Mouse (Mus musculus): ENCODE results near the gene Slc9a8. TPM values are rescaled to one million over a fixed set of nuclear protein-coding genes. Genes with fewer than 3 reads are reported as not detected.

The Slc9a8 gene
- polyA plus RNA-seq, 1 experiment from 2014 or later: 23.3 TPM

GRCm38 (mm10) chr2:167417694-167418093, 3.8 kb upstream of the Slc9a8 start:
- 0 out of 2 replicates have a peak, but pooled peaks cover 3% of the 10 kb centered on the region for H3K9me3 ChIP-seq
- H3K4me2 ChIP-seq (replicated peaks): no peak overlapping the region
- no peak overlapping the region for H3K4me3 ChIP-seq
- no peak overlapping the region for H3K27ac ChIP-seq
- ATAC-seq (ENCODE audit: insufficient number of reproducible peaks, insufficient read depth, low FRiP score, low TSS enrichment): no peak
- no peak overlapping the region for H3K9ac ChIP-seq
- H3K27me3 ChIP-seq: no peaks in the 10 kb centered on the region
- H3K36me3 ChIP-seq: no peaks in the 10 kb centered on the region
- WGBS: 37% methylated on average over 4 of the region's 4 CpGs
- H3K4me1 ChIP-seq: peaks cover 11% of the 10 kb centered on the region

GRCm38 (mm10) chr2:167419204-167419603, 2.3 kb upstream of the Slc9a8 start:
- ATAC-seq (ENCODE audit: insufficient number of reproducible peaks, insufficient read depth, low FRiP score, low TSS enrichment): no peak
- H3K4me1 ChIP-seq: peaks cover 12% of the 10 kb centered on the region
- no peak overlapping the region for H3K4me3 ChIP-seq
- H3K36me3 ChIP-seq: peaks cover 2% of the 10 kb centered on the region
- H3K9ac ChIP-seq: no peak overlapping the region
- no peaks in the 10 kb centered on the region for H3K27me3 ChIP-seq
- H3K4me2 ChIP-seq (replicated peaks): no peak overlapping the region
- H3K27ac ChIP-seq: no peak overlapping the region
- 0 out of 2 replicates have a peak, but pooled peaks cover 3% of the 10 kb centered on the region for H3K9me3 ChIP-seq
- 27% methylated on average over 1 of the region's 1 CpGs for WGBS

GRCm38 (mm10) chr2:167420811-167421241, 686 bp upstream of the Slc9a8 start:
- H3K9me3 ChIP-seq: no peaks in the 10 kb centered on the region
- H3K36me3 ChIP-seq: peaks cover 18% of the 10 kb centered on the region
- H3K4me2 ChIP-seq (replicated peaks): peak overlapping the region; percentile 82
- H3K27me3 ChIP-seq: no peaks in the 10 kb centered on the region
- peak overlapping the region; percentile 88 for H3K9ac ChIP-seq
- no peak for ATAC-seq (ENCODE audit: insufficient number of reproducible peaks, insufficient read depth, low FRiP score, low TSS enrichment)
- H3K4me1 ChIP-seq: peaks cover 12% of the 10 kb centered on the region
- H3K27ac ChIP-seq: peak overlapping the region; percentile 98
- peak overlapping the region; percentile 85 for H3K4me3 ChIP-seq
- WGBS: 31% methylated on average over 10 of the region's 10 CpGs

DNA sequence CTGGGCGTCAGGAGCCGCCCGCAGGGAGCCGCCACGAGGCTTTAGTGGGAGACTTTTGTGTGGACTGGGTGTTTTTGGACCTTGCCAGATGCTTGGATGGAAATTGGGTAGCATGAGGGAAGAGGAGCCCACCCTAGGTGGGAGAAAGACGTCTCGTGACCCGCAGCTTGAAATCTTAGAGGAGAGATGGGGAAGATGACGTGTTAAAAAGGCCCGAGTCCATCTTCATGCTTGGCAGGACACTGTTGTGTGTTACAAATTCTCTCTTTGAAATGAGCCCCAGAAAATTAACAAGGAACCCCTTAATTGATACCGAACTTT, 598 bp downstream of the Slc9a8 start:
- peak overlapping the region; percentile 85 for H3K4me3 ChIP-seq
- H3K27me3 ChIP-seq: no peaks in the 10 kb centered on the region
- ATAC-seq (ENCODE audit: insufficient number of reproducible peaks, insufficient read depth, low FRiP score, low TSS enrichment): no peak
- no peaks in the 10 kb centered on the region for H3K9me3 ChIP-seq
- peak overlapping the region; percentile 98 for H3K27ac ChIP-seq
- peak overlapping the region; percentile 88 for H3K9ac ChIP-seq
- 4% methylated on average over 11 of the region's 11 CpGs for WGBS
- H3K4me1 ChIP-seq: peaks cover 12% of the 10 kb centered on the region
- peak overlapping the region; percentile 82 for H3K4me2 ChIP-seq (replicated peaks)
- H3K36me3 ChIP-seq: peaks cover 30% of the 10 kb centered on the region

- no peak for ATAC-seq (ENCODE audit: insufficient number of reproducible peaks, insufficient read depth, low FRiP score, low TSS enrichment)
- H3K4me2 ChIP-seq (replicated peaks): 0 out of 2 replicates have a peak overlapping the region, but pooled peaks have one; percentile 82
- no peak overlapping the region for H3K4me3 ChIP-seq
- no peaks in the 10 kb centered on the region for H3K27me3 ChIP-seq
- no peak overlapping the region for H3K27ac ChIP-seq
- 87% methylated on average over 5 of the region's 5 CpGs for WGBS
- no peaks in the 10 kb centered on the region for H3K9me3 ChIP-seq
- H3K36me3 ChIP-seq: peaks cover 38% of the 10 kb centered on the region
- H3K9ac ChIP-seq: no peak overlapping the region; the same call in 1 of the 2 replicates
- H3K4me1 ChIP-seq: peaks cover 12% of the 10 kb centered on the region
Measured at GRCm38 (mm10) chr2:167423031-167423611, 1.6 kb downstream of the Slc9a8 start.

DNA sequence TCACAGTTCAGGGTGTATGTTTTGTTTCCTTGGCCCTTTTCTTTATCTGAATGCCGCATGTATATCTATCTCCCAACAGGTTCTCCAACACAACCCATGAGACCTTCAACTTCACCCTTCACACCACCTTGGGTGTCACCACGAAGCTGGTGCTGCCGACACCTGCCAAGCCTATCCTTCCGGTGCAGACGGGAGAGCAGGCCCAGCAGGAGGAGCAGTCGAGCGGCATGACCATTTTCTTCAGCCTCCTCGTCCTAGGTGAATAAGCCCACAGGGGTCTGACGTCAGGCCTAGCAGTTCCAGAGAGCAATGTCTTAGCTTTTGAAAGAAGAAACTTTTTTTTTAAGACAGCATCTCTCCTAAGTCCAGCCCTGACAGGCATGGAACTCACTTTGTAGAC, 2.5 kb downstream of the Slc9a8 start:
- WGBS: 84% methylated on average over 9 of the region's 9 CpGs
- H3K9me3 ChIP-seq: no peaks in the 10 kb centered on the region
- H3K36me3 ChIP-seq: peaks cover 41% of the 10 kb centered on the region
- no peak overlapping the region for H3K4me2 ChIP-seq (replicated peaks)
- no peak for ATAC-seq (ENCODE audit: insufficient number of reproducible peaks, insufficient read depth, low FRiP score, low TSS enrichment)
- H3K27me3 ChIP-seq: no peaks in the 10 kb centered on the region
- H3K4me3 ChIP-seq: no peak overlapping the region
- H3K4me1 ChIP-seq: peaks cover 12% of the 10 kb centered on the region
- no peak overlapping the region for H3K27ac ChIP-seq
- H3K9ac ChIP-seq: no peak overlapping the region; the same call in 1 of the 2 replicates

- no peak for ATAC-seq (ENCODE audit: insufficient number of reproducible peaks, insufficient read depth, low FRiP score, low TSS enrichment)
- 98% methylated on average over 3 of the region's 3 CpGs for WGBS
- Histone ChIP-seq H3K4me1 (peaks cover 12% of the 10 kb centered on the region), H3K27me3 (no peaks in the 10 kb centered on the region), H3K4me3 (no peak overlapping the region), H3K27ac (no peak overlapping the region), H3K9me3 (no peaks in the 10 kb centered on the region), H3K9ac (no peak overlapping the region), H3K4me2 (replicated peaks) (no peak overlapping the region), H3K36me3 (peaks cover 42% of the 10 kb centered on the region)
Measured at GRCm38 (mm10) chr2:167424516-167424915, 3.0 kb downstream of the Slc9a8 start.

GRCm38 (mm10) chr2:167425407-167425806, 3.9 kb downstream of the Slc9a8 start:
- no peak overlapping the region for H3K4me3 ChIP-seq
- no peak overlapping the region for H3K4me2 ChIP-seq (replicated peaks)
- peaks cover 42% of the 10 kb centered on the region for H3K36me3 ChIP-seq
- ATAC-seq (ENCODE audit: insufficient number of reproducible peaks, insufficient read depth, low FRiP score, low TSS enrichment): no peak
- 79% methylated on average over 6 of the region's 6 CpGs for WGBS
- H3K9ac ChIP-seq: no peak overlapping the region
- H3K9me3 ChIP-seq: no peaks in the 10 kb centered on the region
- no peaks in the 10 kb centered on the region for H3K27me3 ChIP-seq
- no peak overlapping the region for H3K27ac ChIP-seq
- peaks cover 10% of the 10 kb centered on the region for H3K4me1 ChIP-seq

DNA sequence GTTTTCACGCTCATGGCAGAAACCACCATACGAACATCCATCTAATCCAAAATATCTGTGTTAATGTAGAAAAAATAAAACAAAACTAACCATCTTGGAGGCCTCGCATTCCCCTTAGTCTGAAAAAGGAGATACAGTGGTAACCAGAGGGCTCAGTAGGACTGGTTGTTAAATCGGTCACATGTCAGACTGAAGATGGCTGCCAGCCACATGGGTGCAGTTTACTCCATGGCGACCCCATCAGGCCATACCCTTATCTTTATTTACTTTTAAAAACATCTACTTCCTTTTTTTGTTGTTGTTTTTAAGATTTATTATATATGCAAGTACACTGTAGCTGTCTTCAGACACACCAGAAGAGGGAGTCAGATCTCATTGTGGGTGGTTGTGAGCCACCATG, 8.1 kb downstream of the Slc9a8 start:
- Histone ChIP-seq H3K27ac (no peak overlapping the region), H3K36me3 (peaks cover 52% of the 10 kb centered on the region), H3K4me2 (replicated peaks) (no peak overlapping the region), H3K9me3 (no peaks in the 10 kb centered on the region), H3K9ac (no peak overlapping the region), H3K4me3 (no peak overlapping the region), H3K4me1 (no peaks in the 10 kb centered on the region), H3K27me3 (no peaks in the 10 kb centered on the region)
- whole genome bisulfite sequencing: 92% methylated on average over 5 of the region's 5 CpGs
- no peak for ATAC-seq (ENCODE audit: insufficient number of reproducible peaks, insufficient read depth, low FRiP score, low TSS enrichment)

GRCm38 (mm10) chr2:167430737-167431417, 9.4 kb downstream of the Slc9a8 start:
- 66% methylated on average over 9 of the region's 9 CpGs for WGBS
- H3K27ac ChIP-seq: no peak overlapping the region
- peaks cover 45% of the 10 kb centered on the region for H3K36me3 ChIP-seq

GRCm38 (mm10) chr2:167431418-167431776, 9.9 kb downstream of the Slc9a8 start:
- Histone ChIP-seq H3K4me3 (no peak overlapping the region), H3K9ac (peak overlapping the region; percentile 30; the same call in 1 of the 2 replicates), H3K36me3 (peaks cover 39% of the 10 kb centered on the region), H3K4me2 (replicated peaks) (no peak overlapping the region), H3K27ac (no peak overlapping the region), H3K9me3 (no peaks in the 10 kb centered on the region), H3K4me1 (no peaks in the 10 kb centered on the region), H3K27me3 (no peaks in the 10 kb centered on the region)
- no peak for ATAC-seq (ENCODE audit: insufficient number of reproducible peaks, insufficient read depth, low FRiP score, low TSS enrichment)
- 78% methylated on average over 7 of the region's 7 CpGs for WGBS

More at GRCm38 (mm10) chr2:167430737-167431417, 9.4 kb downstream of the Slc9a8 start:
- no peak for ATAC-seq (ENCODE audit: insufficient number of reproducible peaks, insufficient read depth, low FRiP score, low TSS enrichment)
- H3K9ac ChIP-seq: 0 out of 2 replicates have a peak overlapping the region, but pooled peaks have one; percentile 30
- no peak overlapping the region for H3K4me2 ChIP-seq (replicated peaks)
- no peaks in the 10 kb centered on the region for H3K9me3 ChIP-seq
- no peaks in the 10 kb centered on the region for H3K27me3 ChIP-seq
- H3K4me3 ChIP-seq: no peak overlapping the region
- no peaks in the 10 kb centered on the region for H3K4me1 ChIP-seq

- WGBS: 97% methylated on average over 6 of the region's 6 CpGs
- peaks cover 30% of the 10 kb centered on the region for H3K36me3 ChIP-seq
Measured at GRCm38 (mm10) chr2:167434570-167434969, 13.1 kb downstream of the Slc9a8 start.

More at GRCm38 (mm10) chr2:167434570-167434969, 13.1 kb downstream of the Slc9a8 start:
- H3K9ac ChIP-seq: no peak overlapping the region
- no peak overlapping the region for H3K27ac ChIP-seq
- no peaks in the 10 kb centered on the region for H3K4me1 ChIP-seq
- no peaks in the 10 kb centered on the region for H3K27me3 ChIP-seq
- H3K4me3 ChIP-seq: no peak overlapping the region
- ATAC-seq (ENCODE audit: insufficient number of reproducible peaks, insufficient read depth, low FRiP score, low TSS enrichment): no peak
- no peaks in the 10 kb centered on the region for H3K9me3 ChIP-seq
- no peak overlapping the region for H3K4me2 ChIP-seq (replicated peaks)
